Mouse (Mus musculus) heart, postnatal 25 days (tissue): Measurements from ENCODE around the gene Smgc. TPM values are rescaled to one million over a fixed set of nuclear protein-coding genes. Genes with fewer than 3 reads are reported as not detected.
"Not testable (repeated sequence)": the region's sequence is repeated elsewhere in the genome, so short reads cannot be mapped to it uniquely, and the experiment has no call there.

Experiments
- DNase-seq: peaks from one replicate; pipeline ENCODE4 v3.0.0; 2022; ENCODE audit warnings: low spot score
- intact Hi-C: fragments of 180-260 bp; cut with DNase I; formaldehyde crosslinking; loops from one replicate; pipeline ENCODE4 v1.15.1; 2025
- total RNA-seq, 2 experiments: library from RNA; stranded (reverse); gene quantifications; 2 replicates each; pipeline ENCODE4 v1.2.3; 2021

Gene Smgc
- not detected for total RNA-seq

DNA sequence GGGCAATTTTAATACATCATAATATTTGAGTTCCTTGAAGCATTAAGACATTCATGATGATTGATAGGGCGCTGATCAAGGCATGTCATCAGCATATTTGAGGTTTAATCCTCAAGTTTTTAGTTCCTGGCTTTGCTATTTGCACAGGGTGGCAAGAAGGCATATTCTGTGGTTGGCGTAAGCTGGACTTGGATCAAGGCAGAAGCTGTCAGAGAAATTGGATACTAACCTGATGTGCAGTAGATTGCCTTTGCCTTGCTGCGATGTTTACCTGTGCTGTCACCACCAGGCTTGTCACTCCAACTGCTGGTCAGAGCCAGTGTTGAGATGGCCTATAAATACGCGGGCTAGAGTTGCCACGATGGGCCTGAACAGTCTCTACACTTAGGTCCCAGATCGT lies at the start of gene Smgc:
Gene Smgc (plus strand): TSS at position 301 of the 400 bp plus-strand sequence.
- no peak for DNase-seq
- intact Hi-C loops, result no loop called here

DNA sequence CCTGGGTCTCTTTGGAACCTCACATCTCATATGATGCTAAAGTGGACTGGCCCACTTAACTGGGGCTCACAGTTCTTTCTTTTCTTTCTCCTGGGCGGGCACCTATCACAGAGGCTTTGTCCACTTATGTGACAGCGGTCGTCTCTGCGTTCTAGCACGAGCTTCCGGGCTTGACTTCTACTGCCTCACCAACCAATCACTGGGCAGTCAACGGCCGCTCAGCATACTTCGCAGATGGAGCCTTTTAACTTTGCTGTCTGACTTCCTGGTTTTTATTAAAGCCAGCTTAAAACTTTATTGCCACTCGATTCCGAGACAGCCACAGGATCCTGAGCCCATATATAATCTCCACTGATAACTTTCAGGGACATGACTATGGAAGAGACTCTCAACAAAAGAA lies 49.7 kb upstream of the Smgc start:
- intact Hi-C loops, result no loop called here
- no peak for DNase-seq

DNA sequence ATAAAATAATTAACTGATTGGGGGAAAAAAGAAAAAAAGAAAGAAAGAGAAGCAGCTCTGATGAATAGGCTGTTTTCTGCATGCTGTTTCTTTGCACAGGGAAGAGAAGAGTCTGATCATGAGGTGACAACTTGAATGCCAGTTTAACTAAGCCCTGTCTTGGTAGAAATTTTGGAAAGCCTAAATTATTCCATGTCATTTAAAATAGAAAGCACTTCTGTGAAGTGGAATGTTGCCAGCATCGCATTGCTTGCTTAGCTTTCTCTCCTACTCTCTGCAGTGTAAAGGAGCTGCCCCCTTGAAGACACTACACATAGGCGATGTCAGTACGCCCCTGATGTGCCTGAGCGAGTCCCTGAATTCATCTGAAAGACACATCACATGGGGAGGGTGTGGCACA lies 31.6 kb upstream of the Smgc start:
- no peak for DNase-seq
- intact Hi-C loops, result no loop called here

DNA sequence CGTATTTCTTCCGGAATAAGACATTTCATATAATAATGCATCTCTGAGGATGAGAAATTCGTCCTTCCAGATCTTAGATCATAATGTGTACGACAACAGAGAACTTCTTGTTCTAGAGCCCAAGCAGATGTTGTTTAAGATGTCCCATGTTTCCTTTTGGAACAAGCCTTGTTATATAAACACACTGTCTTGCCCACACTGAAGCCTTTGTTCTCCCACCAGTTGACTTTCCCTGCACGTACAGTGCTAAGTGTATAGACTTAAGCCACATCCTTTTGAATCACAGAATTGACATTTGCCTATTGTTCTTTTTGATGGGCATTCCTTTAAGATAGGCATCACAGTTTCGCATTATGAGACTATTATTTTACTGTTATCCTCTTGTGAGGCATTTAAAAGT lies 2.7 kb upstream of the Smgc start:
- DNase-seq, result no peak

DNA sequence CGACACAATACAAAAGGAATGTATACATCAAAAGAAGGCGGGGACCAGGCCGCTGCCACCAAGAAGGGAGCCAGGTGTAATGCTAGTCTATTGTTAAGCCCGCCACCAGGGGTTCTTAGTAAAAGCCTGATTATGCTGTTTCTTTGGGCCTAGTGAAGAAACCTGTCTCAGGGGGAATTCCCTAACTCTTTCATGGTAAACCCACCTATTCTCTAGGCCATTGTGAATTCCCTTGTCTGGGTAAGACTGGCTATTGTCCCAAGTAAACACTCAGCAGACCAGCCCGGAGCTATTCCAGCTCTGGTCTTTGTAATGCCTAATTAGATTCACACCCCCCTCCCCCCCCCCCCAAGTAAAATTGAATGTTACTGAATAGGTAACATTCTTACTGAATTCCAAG lies 26.1 kb downstream of the Smgc start:
- intact Hi-C loops, DNase-seq: not testable (repeated sequence)

More for the DNA sequence above, 2.7 kb upstream of the Smgc start:
- intact Hi-C loops, result no loop called here

DNA sequence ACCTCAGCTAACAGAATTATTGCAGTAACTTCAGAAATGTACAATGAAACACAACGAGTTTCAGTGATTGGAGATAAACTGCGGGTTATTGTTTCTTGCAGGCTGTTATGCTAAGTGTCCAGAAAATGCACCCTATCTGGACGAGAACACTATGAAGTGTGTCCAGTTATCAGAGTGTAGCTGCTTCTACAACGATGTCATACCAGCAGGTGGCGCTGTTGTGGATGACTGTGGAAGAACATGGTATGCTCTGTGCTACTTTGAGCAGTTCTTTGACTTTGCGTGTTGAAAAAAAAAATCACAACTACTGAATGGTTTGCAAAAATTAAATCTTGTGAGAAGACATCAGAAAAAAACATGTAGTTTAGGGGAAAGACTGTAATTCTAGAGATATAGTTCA lies 62.2 kb downstream of the Smgc start:
- DNase-seq, result no peak
- intact Hi-C loops, result no loop called here

DNA sequence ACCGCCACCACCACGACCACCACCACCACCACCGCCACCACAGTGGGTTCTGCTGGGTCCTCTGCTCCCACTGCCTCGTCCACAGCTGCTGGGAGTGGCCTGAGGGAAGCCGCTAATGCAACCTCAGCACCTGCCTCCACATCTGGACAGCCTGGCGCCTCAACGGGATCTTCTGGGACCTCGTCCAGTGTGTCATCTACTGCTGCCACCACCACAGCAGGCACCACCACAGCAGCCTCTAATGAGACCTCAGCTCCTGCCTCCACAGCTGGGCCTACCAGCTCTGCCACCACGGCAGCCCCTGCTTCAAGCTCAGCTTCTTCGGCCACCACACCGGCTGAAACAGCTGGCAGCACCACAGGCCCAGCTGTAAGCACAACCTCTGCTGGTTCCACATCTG lies 69.0 kb downstream of the Smgc start:
- intact Hi-C loops, result not testable (repeated sequence)
- DNase-seq, result peak; percentile 58

Other genes with a start within 250 kb of the Smgc start
- 10 to 100 TPM; 11.2 to 12.4 TPM for gene Lrrk2, start 165.1 kb upstream of the Smgc start, total RNA-seq
- gene Cntn1, start 212.9 kb downstream of the Smgc start, total RNA-seq, result under 1 TPM; 0.05 to 0.06 TPM